Mouse (Mus musculus): ENCODE results near the gene Lamc1. TPM values are rescaled to one million over a fixed set of nuclear protein-coding genes. Genes with fewer than 3 reads are reported as not detected.
A peak's percentile ranks its signal among the peaks of the same experiment; 100 is the strongest.
"Not testable (repeated sequence)": the region's sequence is repeated elsewhere in the genome, so short reads cannot be mapped to it uniquely, and the experiment has no call there.

The Lamc1 gene
- polyA plus RNA-seq, 1 experiment from 2014 or later, result 104 TPM

- H3K4me2 ChIP-seq (replicated peaks; ENCODE audit: low read depth, low read length); H3K36me3 ChIP-seq (ENCODE audit: control insufficient read depth, insufficient read depth, low read length); H3K9me3 ChIP-seq (ENCODE audit: control insufficient read depth, low read depth, low read length); H3K27ac ChIP-seq (ENCODE audit: low read length); ATAC-seq (ENCODE audit: insufficient number of reproducible peaks, insufficient read depth, low FRiP score, low read depth); H3K9ac ChIP-seq (replicated peaks; ENCODE audit: low read depth, low read length); H3K4me3 ChIP-seq (ENCODE audit: low read depth, low read length); H3K27me3 ChIP-seq (ENCODE audit: control insufficient read depth, insufficient read depth, low read length): not testable (repeated sequence)
- 73% methylated on average over 9 of the region's 9 CpGs for WGBS
- peaks cover 22% of the 10 kb centered on the region for H3K4me1 ChIP-seq (ENCODE audit: control insufficient read depth, insufficient read depth, low read length)
Measured at GRCm38 (mm10) chr1:153305728-153306127, 26.9 kb downstream of the Lamc1 start.

DNA sequence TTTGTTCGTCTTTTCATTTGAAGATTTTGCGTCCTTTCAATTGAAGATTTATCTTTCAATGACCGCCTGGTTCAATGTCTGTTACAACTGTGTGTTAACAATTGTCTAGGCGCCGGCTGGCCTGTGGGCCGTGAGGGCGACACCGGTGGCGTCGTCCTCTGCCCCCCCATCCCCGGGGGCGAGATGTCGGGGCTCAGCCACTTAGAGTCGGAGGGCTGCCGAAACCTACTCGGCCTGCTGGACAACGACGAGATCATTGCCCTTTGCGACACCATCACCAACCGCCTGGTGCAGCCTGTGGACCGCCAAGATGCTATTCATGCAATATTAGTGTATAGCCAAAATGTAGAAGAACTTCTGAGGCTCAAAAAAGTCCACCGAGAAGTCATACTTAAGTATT, 27.3 kb downstream of the Lamc1 start:
- not testable (repeated sequence) for H3K4me3 ChIP-seq (ENCODE audit: low read depth, low read length); H3K27ac ChIP-seq (ENCODE audit: low read length); H3K9me3 ChIP-seq (ENCODE audit: control insufficient read depth, low read depth, low read length); H3K36me3 ChIP-seq (ENCODE audit: control insufficient read depth, insufficient read depth, low read length); H3K4me2 ChIP-seq (replicated peaks; ENCODE audit: low read depth, low read length); H3K9ac ChIP-seq (replicated peaks; ENCODE audit: low read depth, low read length); ATAC-seq (ENCODE audit: insufficient number of reproducible peaks, insufficient read depth, low FRiP score, low read depth); H3K27me3 ChIP-seq (ENCODE audit: control insufficient read depth, insufficient read depth, low read length)
- 93% methylated on average over 22 of the region's 22 CpGs for WGBS
- peaks cover 22% of the 10 kb centered on the region for H3K4me1 ChIP-seq (ENCODE audit: control insufficient read depth, insufficient read depth, low read length)

DNA sequence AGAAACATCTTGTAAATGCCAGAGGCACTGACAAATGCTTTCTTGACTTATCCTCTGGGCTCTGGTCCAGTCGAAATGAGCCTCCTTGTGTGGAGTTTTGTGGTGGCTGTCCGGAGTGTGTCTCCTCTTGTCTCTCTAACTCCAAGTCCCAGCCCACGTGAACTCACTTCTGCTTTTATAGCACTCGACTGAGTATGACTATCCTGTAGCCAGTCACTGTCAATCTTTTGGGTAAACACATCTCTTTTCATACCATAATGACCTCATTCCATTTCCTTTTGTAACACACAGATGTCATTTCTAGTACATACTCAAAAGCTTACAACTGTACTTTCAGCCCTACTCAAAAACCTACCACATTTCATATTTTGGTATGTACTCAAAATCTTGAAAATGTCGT, 33.1 kb downstream of the Lamc1 start:
- H3K9me3 ChIP-seq (ENCODE audit: control insufficient read depth, low read depth, low read length); H3K27ac ChIP-seq (ENCODE audit: low read length); H3K36me3 ChIP-seq (ENCODE audit: control insufficient read depth, insufficient read depth, low read length); H3K4me2 ChIP-seq (replicated peaks; ENCODE audit: low read depth, low read length); H3K4me1 ChIP-seq (ENCODE audit: control insufficient read depth, insufficient read depth, low read length); ATAC-seq (ENCODE audit: insufficient number of reproducible peaks, insufficient read depth, low FRiP score, low read depth); H3K9ac ChIP-seq (replicated peaks; ENCODE audit: low read depth, low read length); H3K4me3 ChIP-seq (ENCODE audit: low read depth, low read length); H3K27me3 ChIP-seq (ENCODE audit: control insufficient read depth, insufficient read depth, low read length): not testable (repeated sequence)
- 59% methylated on average over 5 of the region's 5 CpGs for WGBS

GRCm38 (mm10) chr1:153297774-153298363, 34.7 kb downstream of the Lamc1 start:
- H3K27me3 ChIP-seq (ENCODE audit: control insufficient read depth, insufficient read depth, low read length); H3K4me3 ChIP-seq (ENCODE audit: low read depth, low read length); H3K4me2 ChIP-seq (replicated peaks; ENCODE audit: low read depth, low read length); H3K4me1 ChIP-seq (ENCODE audit: control insufficient read depth, insufficient read depth, low read length); H3K9me3 ChIP-seq (ENCODE audit: control insufficient read depth, low read depth, low read length); ATAC-seq (ENCODE audit: insufficient number of reproducible peaks, insufficient read depth, low FRiP score, low read depth); H3K9ac ChIP-seq (replicated peaks; ENCODE audit: low read depth, low read length); H3K36me3 ChIP-seq (ENCODE audit: control insufficient read depth, insufficient read depth, low read length); H3K27ac ChIP-seq (ENCODE audit: low read length): not testable (repeated sequence)
- 81% methylated on average over 4 of the region's 4 CpGs for WGBS

DNA sequence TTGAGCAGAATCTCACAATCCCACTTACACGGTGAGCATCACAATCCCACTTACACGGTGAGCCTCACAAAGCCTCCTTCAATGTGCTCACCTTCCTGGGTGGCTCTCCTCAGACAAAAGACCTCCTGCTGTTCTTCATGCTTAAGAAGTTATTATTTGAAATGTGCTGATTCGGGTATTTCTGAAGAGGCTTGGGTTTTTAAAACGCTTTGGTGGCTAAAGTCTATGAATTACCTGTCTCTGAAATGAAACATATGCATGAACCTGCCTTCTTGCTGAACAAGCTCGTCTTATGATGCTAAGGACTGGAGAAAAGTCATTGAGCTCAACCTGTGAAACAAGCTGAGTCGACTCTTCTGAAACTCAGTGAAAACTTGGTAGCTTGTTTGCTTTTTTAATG, 36.6 kb downstream of the Lamc1 start:
- no peak for ATAC-seq (ENCODE audit: insufficient number of reproducible peaks, insufficient read depth, low FRiP score, low read depth)
- H3K4me2 ChIP-seq (replicated peaks; ENCODE audit: low read depth, low read length), result no peak overlapping the region
- 0 out of 2 replicates have a peak, but pooled peaks cover 10% of the 10 kb centered on the region for H3K4me1 ChIP-seq (ENCODE audit: control insufficient read depth, insufficient read depth, low read length)
- 56% methylated on average over 6 of the region's 6 CpGs for WGBS
- H3K4me3 ChIP-seq (ENCODE audit: low read depth, low read length), result no peak overlapping the region
- no peaks in the 10 kb centered on the region for H3K9me3 ChIP-seq (ENCODE audit: control insufficient read depth, low read depth, low read length)
- no peak overlapping the region; the same call in 1 of the 2 replicates for H3K27ac ChIP-seq (ENCODE audit: low read length)
- H3K27me3 ChIP-seq (ENCODE audit: control insufficient read depth, insufficient read depth, low read length), result no peaks in the 10 kb centered on the region
- no peaks in the 10 kb centered on the region for H3K36me3 ChIP-seq (ENCODE audit: control insufficient read depth, insufficient read depth, low read length)
- no peak overlapping the region for H3K9ac ChIP-seq (replicated peaks; ENCODE audit: low read depth, low read length)

- ATAC-seq (ENCODE audit: insufficient number of reproducible peaks, insufficient read depth, low FRiP score, low read depth), result no peak
- Histone ChIP-seq H3K9ac (replicated peaks; ENCODE audit: low read depth, low read length) (no peak overlapping the region), H3K4me3 (ENCODE audit: low read depth, low read length) (no peak overlapping the region), H3K4me2 (replicated peaks; ENCODE audit: low read depth, low read length) (no peak overlapping the region), H3K27ac (ENCODE audit: low read length) (peak overlapping the region; percentile 21; the same call in 1 of the 2 replicates), H3K4me1 (ENCODE audit: control insufficient read depth, insufficient read depth, low read length) (0 out of 2 replicates have a peak, but pooled peaks cover 10% of the 10 kb centered on the region), H3K36me3 (ENCODE audit: control insufficient read depth, insufficient read depth, low read length) (no peaks in the 10 kb centered on the region), H3K9me3 (ENCODE audit: control insufficient read depth, low read depth, low read length) (no peaks in the 10 kb centered on the region), H3K27me3 (ENCODE audit: control insufficient read depth, insufficient read depth, low read length) (no peaks in the 10 kb centered on the region)
- WGBS, result 46% methylated on average over 5 of the region's 5 CpGs
Measured at GRCm38 (mm10) chr1:153292892-153293291, 39.7 kb downstream of the Lamc1 start.

GRCm38 (mm10) chr1:153292202-153292601, 40.4 kb downstream of the Lamc1 start:
- ATAC-seq (ENCODE audit: insufficient number of reproducible peaks, insufficient read depth, low FRiP score, low read depth), result no peak
- no peaks in the 10 kb centered on the region for H3K36me3 ChIP-seq (ENCODE audit: control insufficient read depth, insufficient read depth, low read length)
- H3K27ac ChIP-seq (ENCODE audit: low read length), result no peak overlapping the region
- no peaks in the 10 kb centered on the region for H3K9me3 ChIP-seq (ENCODE audit: control insufficient read depth, low read depth, low read length)
- 32% methylated on average over 6 of the region's 6 CpGs for WGBS
- no peaks in the 10 kb centered on the region for H3K27me3 ChIP-seq (ENCODE audit: control insufficient read depth, insufficient read depth, low read length)
- no peak overlapping the region for H3K4me3 ChIP-seq (ENCODE audit: low read depth, low read length)
- H3K4me2 ChIP-seq (replicated peaks; ENCODE audit: low read depth, low read length), result no peak overlapping the region
- no peak overlapping the region for H3K9ac ChIP-seq (replicated peaks; ENCODE audit: low read depth, low read length)
- H3K4me1 ChIP-seq (ENCODE audit: control insufficient read depth, insufficient read depth, low read length), result 0 out of 2 replicates have a peak, but pooled peaks cover 10% of the 10 kb centered on the region

GRCm38 (mm10) chr1:153291416-153291815, 41.2 kb downstream of the Lamc1 start:
- H3K4me3 ChIP-seq (ENCODE audit: low read depth, low read length), result no peak overlapping the region
- H3K4me1 ChIP-seq (ENCODE audit: control insufficient read depth, insufficient read depth, low read length), result 0 out of 2 replicates have a peak, but pooled peaks cover 11% of the 10 kb centered on the region
- ATAC-seq (ENCODE audit: insufficient number of reproducible peaks, insufficient read depth, low FRiP score, low read depth), result no peak
- H3K36me3 ChIP-seq (ENCODE audit: control insufficient read depth, insufficient read depth, low read length), result no peaks in the 10 kb centered on the region
- 46% methylated on average over 4 of the region's 4 CpGs for WGBS
- H3K27ac ChIP-seq (ENCODE audit: low read length), result no peak overlapping the region
- H3K4me2 ChIP-seq (replicated peaks; ENCODE audit: low read depth, low read length), result no peak overlapping the region
- H3K27me3 ChIP-seq (ENCODE audit: control insufficient read depth, insufficient read depth, low read length), result no peaks in the 10 kb centered on the region
- no peaks in the 10 kb centered on the region for H3K9me3 ChIP-seq (ENCODE audit: control insufficient read depth, low read depth, low read length)
- no peak overlapping the region for H3K9ac ChIP-seq (replicated peaks; ENCODE audit: low read depth, low read length)

DNA sequence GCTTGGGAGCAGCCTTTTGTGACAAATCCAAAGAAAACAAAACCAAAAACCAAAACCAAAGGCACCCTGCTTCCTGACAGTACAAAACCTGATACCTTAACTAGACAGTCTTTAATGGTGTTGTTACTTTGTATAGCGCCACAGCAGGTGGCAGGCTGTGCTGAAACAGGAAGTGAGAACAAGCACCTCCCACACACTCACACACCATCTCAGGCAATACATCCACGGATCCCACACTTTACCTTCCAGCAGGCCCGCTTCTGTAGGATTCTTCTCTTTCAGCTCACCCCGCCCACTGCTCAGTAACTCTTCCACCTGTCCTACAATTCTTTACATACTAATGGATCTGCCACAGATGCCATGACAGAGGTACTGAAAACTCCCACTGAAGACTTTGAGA, 44.6 kb downstream of the Lamc1 start:
- no peak overlapping the region for H3K27ac ChIP-seq (ENCODE audit: low read length)
- H3K36me3 ChIP-seq (ENCODE audit: control insufficient read depth, insufficient read depth, low read length), result no peaks in the 10 kb centered on the region
- no peaks in the 10 kb centered on the region for H3K27me3 ChIP-seq (ENCODE audit: control insufficient read depth, insufficient read depth, low read length)
- no peak for ATAC-seq (ENCODE audit: insufficient number of reproducible peaks, insufficient read depth, low FRiP score, low read depth)
- no peak overlapping the region for H3K9ac ChIP-seq (replicated peaks; ENCODE audit: low read depth, low read length)
- H3K4me2 ChIP-seq (replicated peaks; ENCODE audit: low read depth, low read length), result no peak overlapping the region
- no peaks in the 10 kb centered on the region for H3K9me3 ChIP-seq (ENCODE audit: control insufficient read depth, low read depth, low read length)
- peaks cover 16% of the 10 kb centered on the region; the same call in 1 of the 2 replicates for H3K4me1 ChIP-seq (ENCODE audit: control insufficient read depth, insufficient read depth, low read length)
- 68% methylated on average over 4 of the region's 4 CpGs for WGBS
- no peak overlapping the region for H3K4me3 ChIP-seq (ENCODE audit: low read depth, low read length)
